Mouse (Mus musculus) heart, postnatal 25 days (tissue): ENCODE measurements around the gene Mat2a. TPM values are rescaled to one million over a fixed set of nuclear protein-coding genes. Genes with fewer than 3 reads are reported as not detected.

Source experiments
- DNase-seq: peaks from one replicate; pipeline ENCODE4 v3.0.0; 2022; ENCODE audit warnings: low spot score
- intact Hi-C: fragments of 180-260 bp; cut with DNase I; formaldehyde crosslinking; loops from one replicate; pipeline ENCODE4 v1.15.1; 2025
- total RNA-seq, 2 experiments: library from RNA; stranded (reverse); gene quantifications; 2 replicates each; pipeline ENCODE4 v1.2.3; 2021

Mat2a gene
- total RNA-seq, 2 experiments from 2014 or later: 106 to 141 TPM

DNA sequence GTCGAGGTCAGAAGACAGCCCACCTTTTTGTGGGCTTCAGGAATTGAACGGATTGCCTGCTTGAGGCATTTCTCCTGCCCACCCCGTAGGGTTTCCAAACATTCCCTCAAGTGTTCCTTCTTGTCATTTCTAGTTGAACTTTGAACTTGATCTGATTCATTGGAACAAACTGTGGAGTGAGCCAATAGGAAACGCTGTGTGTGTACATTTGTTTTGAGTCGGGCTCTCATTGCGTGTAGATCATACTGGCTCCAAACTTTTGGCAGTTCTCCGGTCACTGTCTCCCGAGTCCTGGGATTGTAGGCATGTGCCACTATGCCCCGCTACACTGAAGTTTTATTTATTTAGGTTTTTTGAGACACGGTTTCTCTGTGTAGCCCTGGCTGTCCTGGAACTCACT, 18.5 kb downstream of the Mat2a start:
- DNase-seq: no peak
- intact Hi-C loops: no loop called here

DNA sequence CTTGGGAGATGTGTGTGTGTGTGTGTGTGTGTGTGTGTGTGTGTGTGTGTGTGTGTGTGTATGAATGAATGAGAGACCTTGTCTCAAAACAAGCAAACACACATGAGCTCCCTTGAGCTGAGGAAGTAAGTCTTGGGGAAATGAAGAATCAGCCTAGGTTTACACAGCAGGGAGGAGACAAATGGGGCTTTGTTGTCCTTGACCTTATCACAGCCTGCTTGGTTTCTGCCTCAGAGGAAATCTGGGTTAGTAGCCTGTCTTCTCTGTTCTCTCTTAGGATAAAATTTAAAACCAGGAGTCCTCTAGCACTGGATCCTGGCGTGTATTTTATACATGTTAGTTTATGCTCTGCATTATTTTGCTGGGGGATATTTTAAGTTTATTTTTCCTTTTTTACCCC, 19.6 kb downstream of the Mat2a start:
- intact Hi-C loops: no loop called here
- no peak for DNase-seq

DNA sequence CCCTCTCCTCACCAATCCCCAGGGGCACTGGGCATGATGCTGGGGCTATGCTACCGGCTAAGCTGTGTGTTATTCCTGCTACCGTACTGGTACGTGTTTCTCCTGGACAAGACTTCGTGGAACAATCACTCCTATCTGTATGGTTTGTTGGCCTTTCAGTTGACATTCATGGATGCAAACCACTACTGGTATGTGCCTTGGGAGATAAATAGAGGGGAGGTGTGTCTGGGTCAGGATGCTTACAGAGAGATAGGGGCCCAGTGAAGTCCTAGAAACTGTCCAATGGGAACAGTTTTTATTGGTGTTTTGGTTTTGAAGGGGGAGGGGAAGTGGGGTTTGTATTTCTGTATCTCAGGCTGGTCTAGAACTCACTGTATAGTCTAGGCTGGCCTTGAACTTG, 21.1 kb downstream of the Mat2a start:
- intact Hi-C loops: no loop called here
- DNase-seq: no peak

DNA sequence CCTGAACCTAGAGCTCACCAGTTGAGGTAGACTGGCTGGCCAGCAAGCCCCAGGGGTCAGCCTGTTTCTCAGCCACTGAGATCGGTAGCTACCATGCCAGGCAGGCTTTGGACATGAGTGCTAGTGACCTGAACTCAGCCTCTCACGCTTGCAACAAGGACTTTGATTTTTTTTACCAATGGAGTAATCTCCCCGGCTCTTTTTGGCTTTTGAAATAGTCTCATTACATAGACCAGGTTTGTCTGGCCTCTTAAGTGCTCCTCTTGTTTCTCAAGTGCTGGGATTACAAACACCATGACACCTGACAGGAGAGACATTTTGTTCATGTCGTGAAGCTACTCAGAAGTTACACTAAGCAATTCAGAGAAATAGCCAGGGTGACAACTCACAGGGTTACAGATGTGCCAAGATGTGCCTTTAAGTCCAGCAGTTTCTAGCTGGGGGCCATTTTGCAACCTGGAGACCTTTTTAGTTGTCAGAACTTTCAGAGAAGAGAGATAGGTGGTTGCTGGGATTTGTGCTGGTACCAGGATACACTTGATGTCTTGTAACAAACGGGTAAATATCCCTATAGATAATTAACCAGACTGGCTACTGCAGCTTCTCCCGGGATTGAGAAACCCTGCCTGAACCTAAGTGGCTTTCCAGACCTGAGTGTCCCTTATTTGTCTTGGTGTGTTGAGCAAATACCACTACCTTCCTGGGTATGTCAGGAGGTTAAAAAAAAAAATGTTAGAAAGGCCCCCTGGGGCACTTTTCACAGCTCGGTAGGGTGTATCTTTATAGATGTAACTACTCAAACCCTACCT, 23.2 kb downstream of the Mat2a start:
- no peak for DNase-seq
- intact Hi-C loops: no loop called here

DNA sequence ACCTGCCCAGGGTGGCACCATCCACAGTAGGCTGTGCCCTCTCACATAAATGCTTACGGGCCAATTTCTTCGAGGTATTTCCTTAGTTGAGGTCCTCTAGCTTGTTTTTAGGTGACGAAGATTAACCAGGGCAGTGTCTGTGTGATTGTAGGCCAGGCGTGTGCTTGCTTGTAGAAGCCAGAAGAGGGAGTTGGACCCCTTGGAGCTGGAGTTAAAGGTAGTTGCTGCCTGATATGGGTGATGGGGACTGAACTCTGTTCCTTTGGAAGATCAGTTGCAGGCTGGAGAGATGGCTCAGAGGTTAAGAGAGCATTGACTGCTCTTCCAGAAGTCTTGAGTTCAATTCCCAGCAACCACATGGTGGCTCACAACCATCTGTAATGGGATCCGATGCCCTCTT, 24.2 kb downstream of the Mat2a start:
- intact Hi-C loops: no loop called here
- no peak for DNase-seq

DNA sequence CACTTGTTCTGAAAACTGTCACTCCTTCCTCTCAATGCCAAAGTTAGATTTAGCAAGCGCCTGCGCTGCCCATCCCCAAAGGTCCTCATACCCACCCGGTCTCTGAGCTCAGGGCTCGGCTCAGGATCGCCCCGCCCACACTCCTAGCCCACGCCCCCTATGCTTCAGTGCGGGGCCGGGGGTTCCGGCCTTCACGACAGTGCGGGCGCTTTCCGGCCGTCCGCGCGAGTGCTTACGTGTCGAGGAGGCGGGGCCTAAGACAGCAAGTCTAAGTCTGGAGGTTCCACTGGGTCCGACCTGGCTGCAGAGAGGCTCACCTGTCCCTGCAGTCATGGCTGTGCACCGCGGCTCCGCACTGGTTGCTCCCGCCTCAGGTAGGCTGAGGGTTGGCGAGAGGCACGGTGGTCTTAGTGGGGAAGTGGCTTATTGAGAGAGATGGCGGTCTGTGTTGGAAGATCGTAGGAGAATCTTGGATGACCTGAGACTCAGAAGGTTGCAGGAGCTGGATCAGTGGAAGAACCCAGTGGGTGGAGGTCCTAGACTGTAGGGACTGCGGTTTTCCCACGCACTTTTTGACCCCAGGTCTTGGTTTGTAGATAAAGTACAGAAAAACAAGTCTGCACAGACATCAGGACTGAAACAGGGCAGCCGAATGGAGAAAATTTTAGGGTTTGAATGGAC, 25.1 kb downstream of the Mat2a start, which contains the start of gene Ggcx:
Ggcx (plus strand) TSS at position 233 of the 681 bp plus-strand sequence.
- DNase-seq: peak; percentile 92
- intact Hi-C loops: no loop called here

DNA sequence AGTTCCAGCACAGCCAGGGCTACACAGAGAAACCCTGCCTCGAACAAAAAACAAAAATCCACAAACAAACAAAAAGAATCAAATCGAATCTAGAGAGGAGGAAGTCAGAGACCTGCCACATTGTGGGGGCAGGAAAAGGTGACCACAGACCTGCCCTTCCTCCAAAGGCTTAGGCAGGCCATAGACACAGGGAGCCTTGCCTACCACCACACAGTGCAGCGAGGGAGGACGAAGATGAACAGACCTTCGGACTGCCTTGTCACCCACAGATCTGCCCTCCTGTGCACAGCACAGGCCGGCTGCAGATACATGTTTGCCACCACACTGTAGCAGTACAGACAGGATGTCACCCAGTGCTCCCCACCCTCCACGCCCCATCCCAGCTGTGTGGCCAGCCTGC, 28.8 kb downstream of the Mat2a start:
- DNase-seq: no peak
- intact Hi-C loops: no loop called here

DNA sequence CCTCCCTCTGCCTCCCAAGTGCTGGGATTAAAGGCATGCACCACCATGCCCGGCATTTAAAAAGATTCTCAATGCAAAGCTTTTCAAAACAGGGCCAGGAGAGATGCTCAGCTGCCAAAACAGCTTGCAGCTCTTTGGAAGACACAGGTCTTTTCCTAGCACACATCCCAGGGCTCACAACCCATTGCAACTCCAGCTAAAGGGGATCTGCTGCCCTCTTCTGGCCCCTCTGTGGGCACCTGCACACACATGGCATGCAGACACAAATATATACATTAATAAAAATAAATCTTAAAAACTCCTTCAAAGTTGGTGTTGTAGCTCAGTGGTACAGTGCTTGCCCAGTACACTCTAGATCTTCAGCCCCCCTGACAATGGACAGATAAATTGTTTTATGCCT, 29.4 kb downstream of the Mat2a start:
- no peak for DNase-seq
- intact Hi-C loops: no loop called here

DNA sequence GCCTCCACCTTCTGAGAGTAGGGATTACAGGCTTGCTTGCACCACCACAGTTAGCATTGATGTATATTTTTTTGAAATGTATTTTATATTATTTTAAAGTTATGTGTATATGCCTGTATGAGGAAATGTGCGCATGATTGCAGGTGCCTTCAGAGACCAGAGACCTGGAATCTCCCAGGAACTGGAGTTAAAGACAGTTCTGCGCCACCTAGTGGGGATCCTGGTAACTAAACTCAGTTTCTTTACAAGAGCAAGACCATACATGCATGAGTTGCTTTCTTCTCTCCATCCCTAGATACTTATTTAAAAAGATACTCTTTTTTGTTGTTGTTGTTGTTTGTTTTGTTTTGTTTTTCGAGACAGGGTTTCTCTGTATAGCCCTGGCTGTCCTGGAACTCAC, 29.8 kb downstream of the Mat2a start:
- intact Hi-C loops: loop anchor here (5.0 kb wide), 2 partner anchors 127 to 222 kb away; no protein-coding TSS in a partner anchor
- DNase-seq: no peak

DNA sequence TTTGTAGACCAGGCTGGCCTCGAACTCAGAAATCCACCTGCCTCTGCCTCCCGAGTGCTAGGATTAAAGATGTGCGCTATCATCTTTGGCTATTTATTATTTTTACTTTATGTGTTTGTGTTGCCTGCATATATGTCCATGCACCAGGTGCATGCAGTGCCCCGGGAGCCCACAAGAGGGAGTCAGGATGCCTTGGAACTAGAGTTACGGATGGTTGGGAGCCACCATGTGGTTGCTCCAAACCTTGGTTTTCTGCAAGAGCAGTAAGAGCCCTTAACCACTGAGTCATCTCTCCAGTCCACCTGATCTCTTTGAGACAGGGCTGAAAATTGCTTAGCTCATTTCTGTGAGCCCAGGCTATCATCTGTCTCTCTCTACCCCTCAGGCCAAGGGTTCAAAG, 32.2 kb downstream of the Mat2a start:
- intact Hi-C loops: loop anchor here (2.0 to 5.0 kb wide), 3 partner anchors 44 to 220 kb away; no protein-coding TSS in a partner anchor
- peak; percentile 44 for DNase-seq

DNA sequence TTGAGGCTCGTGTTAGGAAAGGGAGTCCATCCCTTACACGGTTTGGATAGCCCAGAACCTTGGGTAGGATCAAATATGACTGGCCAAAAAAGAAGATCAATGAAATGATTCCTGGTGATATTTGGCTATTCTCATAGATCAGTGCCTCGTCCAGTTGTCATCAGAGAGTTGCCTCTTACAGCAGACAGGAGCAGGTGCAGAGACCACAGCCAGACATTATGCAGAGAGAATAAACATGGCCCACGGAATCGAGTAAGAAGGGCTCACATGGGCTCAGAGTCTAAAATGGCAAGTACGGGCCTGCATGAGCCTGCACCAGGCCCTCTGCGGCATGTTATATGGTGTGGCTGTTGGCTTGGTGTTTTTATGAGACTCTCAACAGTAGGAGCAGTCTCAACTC, 34.0 kb downstream of the Mat2a start:
- no peak for DNase-seq
- intact Hi-C loops: loop anchor here (5.0 kb wide), 2 partner anchors 123 to 218 kb away; no protein-coding TSS in a partner anchor

DNA sequence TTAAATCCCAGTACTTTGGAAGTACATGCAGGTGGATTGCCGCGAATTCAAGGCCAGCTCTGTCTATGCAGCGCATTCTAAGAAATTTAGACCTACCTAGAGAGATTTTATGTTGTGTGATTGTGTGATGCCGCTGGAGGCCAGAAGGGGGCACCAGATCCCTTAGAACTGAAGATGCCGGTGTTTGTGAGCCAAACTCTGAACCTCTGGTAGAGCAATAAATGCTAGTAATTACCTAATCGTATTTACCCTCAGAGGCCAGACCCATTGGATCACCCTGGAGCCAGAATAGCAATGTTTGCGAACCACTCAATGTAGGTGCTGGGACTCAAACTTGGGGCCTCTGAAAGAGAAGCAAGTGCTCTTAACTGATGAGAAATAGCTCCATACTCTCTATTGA, 37.5 kb downstream of the Mat2a start:
- peak; percentile 49 for DNase-seq
- intact Hi-C loops: no loop called here

DNA sequence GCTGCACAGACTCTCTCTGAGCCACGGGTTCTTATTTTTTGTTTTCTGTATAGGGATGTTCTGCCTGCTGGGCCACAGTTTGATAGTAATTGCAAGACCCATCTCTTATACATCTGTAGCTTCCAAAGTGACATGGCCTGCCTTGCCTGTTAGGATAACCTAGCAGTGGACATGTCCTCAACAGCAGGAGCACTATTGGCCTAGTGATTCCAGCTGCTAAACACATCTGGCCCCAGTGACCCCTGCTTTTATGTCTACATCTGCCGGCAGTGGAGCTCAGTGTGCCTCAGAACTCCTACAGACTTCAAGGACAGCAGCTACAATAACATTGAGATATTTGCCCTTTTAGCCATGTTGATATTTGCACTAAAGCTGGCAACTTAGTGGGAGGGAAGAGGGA, 39.4 kb downstream of the Mat2a start:
- intact Hi-C loops: no loop called here
- no peak for DNase-seq

DNA sequence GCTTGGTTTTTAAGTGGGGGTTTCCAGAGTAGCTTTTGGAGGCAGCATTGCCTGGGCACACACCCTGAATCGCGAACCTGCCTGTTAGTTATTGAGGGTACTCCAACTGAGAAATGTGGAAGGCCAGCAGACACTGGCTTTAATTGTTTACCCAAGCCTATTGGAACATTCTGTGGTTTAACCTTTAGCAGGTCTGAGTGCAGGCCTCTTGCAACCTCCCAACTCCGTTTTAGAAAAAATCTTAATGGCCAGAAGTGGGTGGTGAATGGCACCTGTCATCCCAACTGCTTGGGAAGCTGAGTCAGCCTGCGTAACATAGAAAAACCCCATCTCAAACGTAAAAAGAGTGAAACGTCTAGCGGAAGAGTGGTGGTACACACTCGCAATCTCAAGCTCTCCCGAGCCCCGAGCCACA, 42.5 kb downstream of the Mat2a start:
- intact Hi-C loops: no loop called here
- no peak for DNase-seq

DNA sequence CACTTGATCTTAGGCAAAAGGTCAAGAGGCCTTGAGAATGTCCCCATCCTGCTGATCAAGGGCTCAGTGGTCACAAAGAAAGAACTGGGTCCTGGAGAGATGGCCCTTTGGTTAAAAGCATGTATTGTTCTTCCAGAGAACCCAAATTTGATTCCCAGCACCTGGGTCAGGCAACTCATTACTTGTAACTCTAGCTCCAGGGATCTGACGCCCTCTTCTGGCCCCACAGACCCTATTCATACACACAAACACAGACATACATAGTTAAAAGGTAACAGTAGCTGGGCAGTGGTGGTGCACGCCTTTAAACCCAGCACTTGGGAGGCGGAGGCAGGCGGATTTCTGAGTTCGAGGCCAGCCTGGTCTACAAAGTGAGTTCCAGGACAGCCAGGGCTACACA, 47.0 kb downstream of the Mat2a start:
- intact Hi-C loops: no loop called here
- no peak for DNase-seq

DNA sequence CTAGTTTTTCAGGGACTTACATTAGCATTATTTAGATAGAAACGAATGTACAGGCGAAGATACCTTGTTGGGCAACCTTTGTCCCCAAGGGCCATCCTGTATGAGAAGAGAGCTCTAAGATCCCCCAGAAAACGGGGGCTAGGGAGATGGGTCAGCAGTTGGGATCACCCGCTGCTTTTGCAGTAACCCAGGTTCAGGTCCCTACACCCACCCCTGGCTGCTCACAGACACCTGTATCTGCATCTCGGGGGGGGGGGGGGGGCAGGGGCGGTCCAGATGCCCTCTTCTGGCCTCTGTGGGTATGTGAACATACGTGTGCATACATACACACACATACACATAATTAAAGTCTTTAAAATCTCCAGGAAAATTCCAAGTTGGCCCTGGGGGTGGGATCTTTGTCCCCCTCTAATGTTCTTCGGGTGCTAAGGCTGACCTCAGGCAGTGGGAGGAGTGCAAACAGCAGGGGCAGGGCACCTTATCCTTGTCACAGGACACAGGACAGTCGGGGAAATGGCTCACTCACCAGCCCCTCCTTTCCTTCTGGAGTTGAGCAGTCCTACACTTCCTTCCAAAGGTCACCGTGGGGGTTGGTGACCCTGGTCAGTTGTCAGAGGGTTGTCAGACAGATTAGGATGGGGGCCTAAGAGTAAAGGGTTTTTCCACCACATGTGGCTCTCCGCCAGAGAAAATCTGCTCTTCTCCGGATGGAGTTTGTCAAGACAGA, 48.4 kb downstream of the Mat2a start:
- DNase-seq: peak; percentile 69
- intact Hi-C loops: no loop called here

DNA sequence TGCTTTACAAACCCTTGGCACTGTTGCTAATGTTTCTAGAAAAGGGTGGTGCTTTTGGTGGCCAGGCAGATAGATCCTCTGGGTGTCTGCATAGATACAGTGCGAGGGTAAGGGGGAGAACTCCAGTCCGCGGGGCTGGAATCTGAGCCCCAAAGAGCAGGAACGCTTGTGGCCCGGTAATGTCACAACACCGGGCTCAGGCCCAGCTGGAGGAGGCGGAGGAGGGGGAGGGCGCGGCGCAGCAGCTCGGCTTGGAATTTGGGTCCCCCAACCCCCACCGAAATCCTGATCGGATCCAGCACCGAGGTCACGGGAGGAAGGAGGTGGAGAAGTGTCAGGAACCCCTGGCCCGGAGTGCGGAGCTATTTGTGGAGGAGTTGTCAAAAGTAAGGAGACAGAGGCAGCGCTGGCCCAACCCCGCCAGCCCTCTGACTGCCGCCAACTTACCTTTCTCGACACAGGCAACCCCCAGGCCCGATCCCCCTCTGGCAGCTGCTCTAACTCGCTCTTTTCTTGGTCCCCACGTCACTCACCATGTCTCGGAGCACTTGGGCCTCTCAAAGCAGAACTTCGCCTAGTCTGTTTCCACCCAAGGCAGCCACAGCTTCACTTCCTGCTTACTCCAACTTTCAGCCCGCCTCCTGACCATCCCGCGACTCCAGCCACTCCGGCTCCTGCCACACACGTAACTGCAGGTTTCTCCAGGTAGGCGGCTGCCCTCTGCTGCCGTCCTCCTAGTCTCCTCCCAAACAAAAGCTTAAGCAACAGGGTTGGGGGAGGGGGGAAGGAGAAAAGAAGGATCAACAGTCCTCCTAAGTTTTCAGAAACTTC, 49.2 kb downstream of the Mat2a start, which contains the start of gene Vamp8:
Vamp8 (minus strand) TSS at position 763 of the 831 bp plus-strand sequence.
- intact Hi-C loops: no loop called here
- peak; percentile 87 for DNase-seq

DNA sequence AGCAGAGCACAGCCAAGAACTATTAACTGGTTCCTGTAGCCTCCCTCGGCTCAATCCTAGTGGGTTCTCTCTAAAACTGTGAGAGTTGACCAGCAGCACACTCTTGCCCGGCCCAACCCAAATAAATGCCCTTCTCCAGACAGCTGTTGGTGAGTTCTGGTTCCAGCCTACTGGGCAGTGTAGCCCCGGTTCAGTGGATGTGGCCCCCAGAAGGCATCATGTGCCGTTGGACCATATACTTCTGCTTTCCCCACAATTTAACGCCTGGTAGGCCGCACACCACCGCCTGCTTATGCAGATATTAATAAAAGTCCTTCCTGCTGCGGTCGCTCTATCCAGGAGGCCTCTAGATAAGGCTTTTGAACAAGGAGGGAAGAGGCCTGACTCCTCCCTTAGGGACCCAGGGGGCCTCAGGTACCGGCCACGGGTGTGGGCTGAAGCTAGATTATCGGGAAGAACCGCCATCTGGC, 49.9 kb downstream of the Mat2a start:
- no peak for DNase-seq
- intact Hi-C loops: no loop called here

DNA sequence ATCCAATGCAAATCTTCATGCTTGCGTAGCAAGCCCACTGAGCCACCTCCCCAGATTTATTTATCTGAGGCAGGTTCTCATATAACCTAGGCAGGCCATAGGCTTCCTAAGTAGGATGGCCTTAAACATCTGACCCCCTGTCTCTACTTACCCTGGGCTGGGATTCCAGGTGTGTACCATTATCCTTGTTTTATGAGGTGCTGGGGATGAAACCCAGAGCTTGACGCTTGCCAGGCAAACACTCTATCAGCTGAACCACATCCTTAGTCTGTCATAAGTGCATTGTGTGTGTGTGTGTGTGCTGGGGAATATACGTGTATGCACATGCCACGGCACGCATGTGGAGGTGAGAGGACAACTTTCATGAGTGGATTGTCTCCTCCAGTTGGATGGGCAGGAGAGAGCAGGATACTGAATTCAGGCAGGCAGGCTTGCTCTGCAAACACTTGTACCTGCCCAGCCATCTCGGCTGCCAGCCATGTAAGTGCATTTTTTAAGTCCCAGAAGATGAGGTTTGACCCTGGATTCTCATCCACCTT, 50.5 kb downstream of the Mat2a start:
- intact Hi-C loops: no loop called here
- DNase-seq: no peak
